Mouse (Mus musculus) CH12.LX (cell line): Measurements from ENCODE around the gene Trim44. TPM values are rescaled to one million over a fixed set of nuclear protein-coding genes. Genes with fewer than 3 reads are reported as not detected.

Experiments used
- DNase-seq: peaks from one replicate; pipeline ENCODE4 v3.0.0-alpha.2; 2013; ENCODE audit errors: extremely low read depth
- H3K27ac ChIP-seq: 2 replicates; pipeline ENCODE4 v1.5.1; 2012; ENCODE audit warnings: low read depth, mild to moderate bottlenecking, control low read depth, moderate library complexity; ENCODE audit not compliant: insufficient read depth
- H3K27me3 ChIP-seq: replicated peaks from 2 replicates; pipeline ENCODE3; 2012; ENCODE audit warnings: inconsistent platforms
- H3K36me3 ChIP-seq, 2 experiments: replicated peaks in 1 of 2; 2 replicates each; pipeline versions ENCODE3 to v1.6.1; 2012; ENCODE audit warnings: inconsistent platforms in 1 of 2, low read length in 1 of 2, mild to moderate bottlenecking in 1 of 2, mixed read lengths in 1 of 2, moderate library complexity in 1 of 2; ENCODE audit not compliant: control insufficient read depth in 1 of 2, insufficient read depth in 1 of 2
- H3K4me1 ChIP-seq, 2 experiments: 2 replicates each; pipeline ENCODE4 v1.6.1; 2012; ENCODE audit warnings: inconsistent platforms in 1 of 2, moderate library complexity in 1 of 2; ENCODE audit not compliant: insufficient read depth in 2 of 2, control insufficient read depth in 1 of 2
- H3K4me2 ChIP-seq: 2 replicates; pipeline ENCODE4 v1.6.1; 2012; ENCODE audit warnings: low read depth, mild to moderate bottlenecking, control low read depth; ENCODE audit not compliant: poor library complexity, insufficient read depth, severe bottlenecking
- H3K4me3 ChIP-seq, 3 experiments: fragments of 150-350 bp in 1 of 3; sonication (generic) in 1 of 3; replicated peaks in 1 of 3; 2 replicates each; pipeline versions ENCODE3 to v1.5.1; 2011 to 2012; ENCODE audit warnings: low read depth in 2 of 3, low read length in 2 of 3, mild to moderate bottlenecking in 2 of 3, moderate library complexity in 2 of 3, control low read depth in 1 of 3, improper control_type of control experiment in 1 of 3, inconsistent platforms in 1 of 3, mixed read lengths in 1 of 3; ENCODE audit not compliant: poor library complexity in 1 of 3
- H3K79me2 ChIP-seq: replicated peaks from 2 replicates; pipeline ENCODE4 v1.6.1; 2012; ENCODE audit warnings: mild to moderate bottlenecking, moderate library complexity; ENCODE audit not compliant: control insufficient read depth, poor library complexity, insufficient read depth, severe bottlenecking; ENCODE audit errors: extremely low read depth
- H3K9ac ChIP-seq: 2 replicates; pipeline ENCODE4 v1.6.1; 2012; ENCODE audit warnings: low read depth, mild to moderate bottlenecking, control low read depth, moderate library complexity; ENCODE audit not compliant: insufficient read depth
- H3K9me3 ChIP-seq: replicated peaks from 2 replicates; pipeline ENCODE3; 2012; ENCODE audit warnings: low read length, inconsistent platforms, mixed read lengths
- BHLHE40 ChIP-seq: IDR thresholded peaks from 2 replicates; pipeline ENCODE4 v1.6.1; 2011; ENCODE audit warnings: mild to moderate bottlenecking, low read depth, low read length, improper control_type of control experiment
- CTCF ChIP-seq, 2 experiments: IDR thresholded peaks in 1 of 2; conservative IDR thresholded peaks in 1 of 2; 2 replicates each; pipeline ENCODE4 v1.5.1; 2011 to 2012; ENCODE audit warnings: low read depth in 2 of 2, low read length in 2 of 2, improper control_type of control experiment in 1 of 2, inconsistent platforms in 1 of 2, mild to moderate bottlenecking in 1 of 2, moderate library complexity in 1 of 2
- ELF1 ChIP-seq: IDR thresholded peaks from 2 replicates; pipeline ENCODE4 v1.6.1; 2014; ENCODE audit warnings: low read depth, mild to moderate bottlenecking, inconsistent platforms, low read length, improper control_type of control experiment
- EP300 ChIP-seq: IDR thresholded peaks from 2 replicates; pipeline ENCODE4 v1.6.1; 2011; ENCODE audit warnings: low read length, improper control_type of control experiment
- ETS1 ChIP-seq: conservative IDR thresholded peaks from 2 replicates; pipeline ENCODE4 v1.6.1; 2012; ENCODE audit warnings: low read depth, mild to moderate bottlenecking, inconsistent platforms, low read length, improper control_type of control experiment, moderate library complexity
- GABPA ChIP-seq: IDR thresholded peaks from 2 replicates; pipeline ENCODE4 v1.6.1; 2012; ENCODE audit warnings: low read depth, low read length, improper control_type of control experiment, inconsistent platforms; ENCODE audit not compliant: insufficient replicate concordance
- HCFC1 ChIP-seq: IDR thresholded peaks from 2 replicates; pipeline ENCODE4 v1.6.1; 2012; ENCODE audit warnings: low read depth, mild to moderate bottlenecking, inconsistent platforms, low read length, improper control_type of control experiment
- IRF4 ChIP-seq: IDR thresholded peaks from 2 replicates; pipeline ENCODE4 v1.6.1; 2014; ENCODE audit warnings: low read depth, mild to moderate bottlenecking, inconsistent platforms, low read length, improper control_type of control experiment
- JUND ChIP-seq: conservative IDR thresholded peaks from 2 replicates; pipeline ENCODE4 v1.6.1; 2011; ENCODE audit warnings: low read depth, low read length, improper control_type of control experiment
- KAT2A ChIP-seq: IDR thresholded peaks from 2 replicates; pipeline ENCODE4 v1.6.1; 2012; ENCODE audit warnings: low read length, improper control_type of control experiment, inconsistent platforms; ENCODE audit not compliant: insufficient replicate concordance
- MAFK ChIP-seq: IDR thresholded peaks from 2 replicates; pipeline ENCODE4 v1.6.1; 2011; ENCODE audit warnings: low read length, improper control_type of control experiment; ENCODE audit not compliant: insufficient replicate concordance
- MAX ChIP-seq: IDR thresholded peaks from 2 replicates; pipeline ENCODE4 v1.6.1; 2011; ENCODE audit warnings: low read length, improper control_type of control experiment
- MAZ ChIP-seq: IDR thresholded peaks from 2 replicates; pipeline ENCODE4 v1.6.1; 2012; ENCODE audit warnings: low read depth, mild to moderate bottlenecking, inconsistent platforms, low read length, improper control_type of control experiment, moderate library complexity
- MEF2A ChIP-seq: IDR thresholded peaks from 2 replicates; pipeline ENCODE4 v1.6.1; 2014; ENCODE audit warnings: low read depth, mild to moderate bottlenecking, inconsistent platforms, low read length, improper control_type of control experiment, borderline replicate concordance
- MXI1 ChIP-seq: IDR thresholded peaks from 2 replicates; pipeline ENCODE4 v1.6.1; 2011; ENCODE audit warnings: mild to moderate bottlenecking, low read depth, low read length, improper control_type of control experiment
- NELFE ChIP-seq: IDR thresholded peaks from 2 replicates; pipeline ENCODE4 v1.6.1; 2011; ENCODE audit warnings: low read depth, low read length, improper control_type of control experiment
- PAX5 ChIP-seq: IDR thresholded peaks from 2 replicates; pipeline ENCODE4 v1.6.1; 2012; ENCODE audit warnings: low read length, inconsistent platforms, mixed read lengths
- POLR2A ChIP-seq: IDR thresholded peaks from 2 replicates; pipeline ENCODE4 v1.6.1; 2011; ENCODE audit warnings: low read depth, mild to moderate bottlenecking, improper control_type of control experiment, low read length
- RCOR1 ChIP-seq: conservative IDR thresholded peaks from 2 replicates; pipeline ENCODE4 v1.6.1; 2012; ENCODE audit warnings: low read depth, mild to moderate bottlenecking, inconsistent platforms, low read length, improper control_type of control experiment
- SIN3A ChIP-seq: IDR thresholded peaks from 2 replicates; pipeline ENCODE4 v1.6.1; 2012; ENCODE audit warnings: low read length, improper control_type of control experiment, inconsistent platforms
- SMC3 ChIP-seq: IDR thresholded peaks from 2 replicates; pipeline ENCODE4 v1.6.1; 2011; ENCODE audit warnings: low read depth, low read length, improper control_type of control experiment
- TBP ChIP-seq: conservative IDR thresholded peaks from 2 replicates; pipeline ENCODE4 v1.6.1; 2011; ENCODE audit warnings: low read depth, low read length, improper control_type of control experiment
- TCF12 ChIP-seq: IDR thresholded peaks from 2 replicates; pipeline ENCODE4 v1.6.1; 2014; ENCODE audit warnings: low read depth, mild to moderate bottlenecking, inconsistent platforms, low read length, improper control_type of control experiment
- USF1 ChIP-seq: IDR thresholded peaks from 2 replicates; pipeline ENCODE4 v1.6.1; 2014; ENCODE audit warnings: low read depth, mild to moderate bottlenecking, inconsistent platforms, low read length, improper control_type of control experiment
- USF2 ChIP-seq: conservative IDR thresholded peaks from 2 replicates; pipeline ENCODE4 v1.6.1; 2011; ENCODE audit warnings: low read depth, low read length, improper control_type of control experiment
- ZC3H11A ChIP-seq: IDR thresholded peaks from 2 replicates; pipeline ENCODE4 v1.6.1; 2012; ENCODE audit warnings: low read depth, mild to moderate bottlenecking, inconsistent platforms, low read length, improper control_type of control experiment
- ZKSCAN1 ChIP-seq: IDR thresholded peaks from 2 replicates; pipeline ENCODE4 v1.6.1; 2012; ENCODE audit warnings: low read depth, inconsistent platforms, low read length, improper control_type of control experiment, borderline replicate concordance
- ZMIZ1 ChIP-seq: IDR thresholded peaks from 2 replicates; pipeline ENCODE4 v1.6.1; 2012; ENCODE audit warnings: low read depth, mild to moderate bottlenecking, inconsistent platforms, low read length, improper control_type of control experiment
- dilution Hi-C: fragments of 300-500 bp; cut with MboI; formaldehyde crosslinking; loops from 2 replicates; pipeline ENCODE4 v1.14.3; 2020; ENCODE audit warnings: low sequenced_read_pairs; ENCODE audit not compliant: extremely low pct_unique_long_range_greater_than_20kb, extremely low pct_ligation_motif_present
- in situ Hi-C: fragments of 300-500 bp; cut with MboI; formaldehyde crosslinking; loops from 3 replicates; pipeline ENCODE4 v1.14.3; 2019; ENCODE audit warnings: low sequenced_read_pairs, low pct_ligation_motif_present, low pct_unique_long_range_greater_than_20kb, mixed read lengths
- polyA plus RNA-seq: library from polyadenylated mRNA; unstranded; fragments of >175 nt; gene quantifications from 2 replicates; pipeline ENCODE4 v1.2.1, GENCODE M21; 2012; ENCODE audit warnings: low read depth; ENCODE audit not compliant: insufficient read length
- total RNA-seq, 2 experiments: library from RNA; depleted of rRNA; stranded (reverse); fragments of 300-350 nt in 1 of 2; fragments of >200 nt in 1 of 2; gene quantifications; 2 replicates each; pipeline ENCODE4 v1.2.3; 2012 to 2014

Gene Trim44
- total and polyA plus RNA-seq, 3 experiments, result 22.7 to 77.5 (median 28.0) TPM

- H3K4me3 ChIP-seq, result no peak overlapping the region
- H3K79me2 ChIP-seq, result no peaks in the 10 kb centered on the region; the same call in 1 of the 2 replicates
- H3K4me1 ChIP-seq, result peaks cover 9 to 30% of the 10 kb centered on the region in 2 experiments; a peak in 3 of 4 replicates
- H3K36me3 ChIP-seq, result peaks cover 0 to 50% of the 10 kb centered on the region in 2 experiments
- H3K9ac ChIP-seq, result no peak overlapping the region
- TF ChIP-seq POLR2A, result no peak
- no peak for TF ChIP-seq USF1
- TF ChIP-seq JUND, result no peak
- no peak for TF ChIP-seq PAX5
- no peak for TF ChIP-seq ZKSCAN1
- no peak for TF ChIP-seq TCF12
- TF ChIP-seq RCOR1, result no peak
- no peak for TF ChIP-seq KAT2A
- no peak for TF ChIP-seq NELFE
- no peak for TF ChIP-seq EP300
- no peak for TF ChIP-seq CTCF (conservative IDR thresholded peaks at IDR 0.05 in 1 of 2, IDR thresholded peaks at IDR 0.05 in 1 of 2; ENCODE audit: low read depth in 2 of 2, low read length in 2 of 2)
- TF ChIP-seq TBP, result no peak
- no peak for TF ChIP-seq BHLHE40
- TF ChIP-seq IRF4, result no peak
- TF ChIP-seq HCFC1, result no peak
- TF ChIP-seq MXI1, result no peak
- no peak for TF ChIP-seq GABPA
- no peak for TF ChIP-seq ZC3H11A
- DNase-seq, result no peak
- H3K27ac ChIP-seq, result no peak overlapping the region
- H3K9me3 ChIP-seq, result no peaks in the 10 kb centered on the region
- in situ Hi-C loops, result no loop called here
- dilution Hi-C loops, result no loop called here
- H3K27me3 ChIP-seq, result no peaks in the 10 kb centered on the region
- H3K4me2 ChIP-seq, result no peak overlapping the region
Measured at GRCm38 (mm10) chr2:102371332-102371731, 36.3 kb downstream of the Trim44 start.

GRCm38 (mm10) chr2:102365983-102366545 is 41.6 kb downstream of the Trim44 start:
- dilution Hi-C loops, result no loop called here
- Histone ChIP-seq H3K36me3 (peaks cover 0 to 54% of the 10 kb centered on the region in 2 experiments), H3K4me3 (no peak overlapping the region), H3K9ac (no peak overlapping the region), H3K9me3 (no peaks in the 10 kb centered on the region), H3K4me1 (peaks cover 0 to 53% of the 10 kb centered on the region in 2 experiments; a peak in 2 of 4 replicates), H3K27ac (no peak overlapping the region), H3K79me2 (peaks cover under 1% of the 10 kb centered on the region; the same call in 1 of the 2 replicates), H3K27me3 (no peaks in the 10 kb centered on the region)
- in situ Hi-C loops, result no loop called here
- DNase-seq, result no peak
- TF ChIP-seq ELF1 (no peak), EP300 (no peak), PAX5 (no peak), ZMIZ1 (no peak), HCFC1 (no peak), SIN3A (no peak), GABPA (no peak), USF2 (no peak), MEF2A (no peak), SMC3 (no peak), RCOR1 (no peak), TBP (no peak), ETS1 (no peak), MXI1 (no peak), KAT2A (no peak), TCF12 (no peak), ZC3H11A (no peak), MAFK (no peak), MAX (no peak), MAZ (no peak)
- TF ChIP-seq, all 38 proteins: peak for 0
- H3K4me2 ChIP-seq, result no peak overlapping the region
